Mouse (Mus musculus) forebrain, embryonic 13.5 days (tissue): ENCODE measurements around the gene Sdhc. TPM values are rescaled to one million over a fixed set of nuclear protein-coding genes. Genes with fewer than 3 reads are reported as not detected.

Experiments used
- ATAC-seq: fragments of 200-750 bp; cut with Nextera tagmentation; 2 replicates; pipeline ENCODE4 v1.8.0; 2017
- H3K27ac ChIP-seq: fragments of 300-500 bp; sonication (generic); 2 replicates; pipeline ENCODE4 v1.5.1; 2015; ENCODE audit warnings: inconsistent platforms, mild to moderate bottlenecking, moderate library complexity
- H3K27me3 ChIP-seq: fragments of 300-500 bp; sonication (generic); 2 replicates; pipeline ENCODE4 v1.6.1; 2015; ENCODE audit warnings: mild to moderate bottlenecking, inconsistent platforms
- H3K36me3 ChIP-seq: fragments of 300-500 bp; sonication (generic); 2 replicates; pipeline ENCODE4 v1.6.1; 2015; ENCODE audit warnings: mild to moderate bottlenecking, inconsistent platforms; ENCODE audit not compliant: poor library complexity, severe bottlenecking
- H3K4me1 ChIP-seq: fragments of 300-500 bp; sonication (generic); 2 replicates; pipeline ENCODE4 v1.6.1; 2015; ENCODE audit warnings: inconsistent platforms
- H3K4me2 ChIP-seq: fragments of 300-500 bp; sonication (generic); 2 replicates; pipeline ENCODE4 v1.6.1; 2015; ENCODE audit warnings: inconsistent platforms, mild to moderate bottlenecking, moderate library complexity
- H3K4me3 ChIP-seq: fragments of 300-500 bp; sonication (generic); 2 replicates; pipeline ENCODE4 v1.5.1; 2015; ENCODE audit warnings: mild to moderate bottlenecking, inconsistent platforms
- H3K9ac ChIP-seq: fragments of 300-500 bp; sonication (generic); 2 replicates; pipeline ENCODE4 v1.6.1; 2015; ENCODE audit warnings: mild to moderate bottlenecking, inconsistent platforms
- H3K9me3 ChIP-seq: fragments of 300-500 bp; sonication (generic); replicated peaks from 2 replicates; pipeline ENCODE4 v1.6.1; 2016; ENCODE audit warnings: inconsistent platforms
- WGBS: fragments of 180-500 bp; shearing (Covaris S2); methylation state at CpG from one replicate; pipeline ENCODE4 v1.1.7; 2015; 5-methylcytosine and 5-hydroxymethylcytosine counted together
- polyA plus RNA-seq: library from polyadenylated mRNA; unstranded; fragments of >200 nt; fragmentation: Nextera tagmentation; extraction: Ambion mirVana; gene quantifications from 2 replicates; pipeline ENCODE4 v1.2.1, GENCODE M21; 2015

Gene Sdhc
- polyA plus RNA-seq, 1 experiment from 2014 or later = 229 TPM

- Histone ChIP-seq H3K36me3 (no peaks in the 10 kb centered on the region), H3K4me1 (peaks cover 24% of the 10 kb centered on the region), H3K9me3 (no peaks in the 10 kb centered on the region), H3K9ac (no peak overlapping the region), H3K4me2 (peak overlapping the region; percentile 15; the same call in 1 of the 2 replicates), H3K4me3 (no peak overlapping the region), H3K27ac (no peak overlapping the region), H3K27me3 (no peaks in the 10 kb centered on the region; the same call in 1 of the 2 replicates)
- WGBS = 41% methylated on average over 9 of the region's 9 CpGs
- ATAC-seq = no peak
These were observed 40.8 kb downstream of the Sdhc start for GRCm38 (mm10) chr1:171109620-171110019.

GRCm38 (mm10) chr1:171105226-171105625 is 45.2 kb downstream of the Sdhc start:
- Histone ChIP-seq H3K27ac (no peak overlapping the region), H3K4me1 (peaks cover 7% of the 10 kb centered on the region), H3K9ac (no peak overlapping the region), H3K36me3 (no peaks in the 10 kb centered on the region), H3K27me3 (no peaks in the 10 kb centered on the region; the same call in 1 of the 2 replicates), H3K4me3 (no peak overlapping the region), H3K9me3 (no peaks in the 10 kb centered on the region), H3K4me2 (no peak overlapping the region)
- no peak for ATAC-seq
- WGBS = 63% methylated on average over 6 of the region's 6 CpGs

GRCm38 (mm10) chr1:171103179-171103840 is 47.1 kb downstream of the Sdhc start:
- Histone ChIP-seq H3K9me3 (no peaks in the 10 kb centered on the region), H3K36me3 (no peaks in the 10 kb centered on the region), H3K4me2 (peak overlapping the region; percentile 62), H3K4me1 (peaks cover 7% of the 10 kb centered on the region), H3K27me3 (no peaks in the 10 kb centered on the region), H3K27ac (no peak overlapping the region), H3K9ac (no peak overlapping the region), H3K4me3 (peak overlapping the region; percentile 61)
- 10% methylated on average over 10 of the region's 10 CpGs for WGBS
- ATAC-seq = peak; percentile 4

GRCm38 (mm10) chr1:171102547-171103177 is 47.7 kb downstream of the Sdhc start:
- peak; percentile 94 for ATAC-seq
- under 1% methylated on average over 35 of the region's 35 CpGs for WGBS
- H3K4me3 ChIP-seq = peak overlapping the region; percentile 61

GRCm38 (mm10) chr1:171101733-171102546 is 48.5 kb downstream of the Sdhc start:
- Histone ChIP-seq H3K9ac (peak overlapping the region; percentile 67), H3K4me2 (peak overlapping the region; percentile 62), H3K9me3 (no peaks in the 10 kb centered on the region), H3K4me1 (peaks cover 7% of the 10 kb centered on the region), H3K27ac (peak overlapping the region; percentile 57; the same call in 1 of the 2 replicates), H3K36me3 (no peaks in the 10 kb centered on the region), H3K27me3 (no peaks in the 10 kb centered on the region), H3K4me3 (peak overlapping the region; percentile 61)
- under 1% methylated on average over 40 of the region's 40 CpGs for WGBS
- peak; percentile 88 for ATAC-seq

More at GRCm38 (mm10) chr1:171102547-171103177, 47.7 kb downstream of the Sdhc start:
- Histone ChIP-seq H3K4me2 (peak overlapping the region; percentile 62), H3K9ac (peak overlapping the region; percentile 67), H3K36me3 (no peaks in the 10 kb centered on the region), H3K9me3 (no peaks in the 10 kb centered on the region), H3K4me1 (peaks cover 7% of the 10 kb centered on the region), H3K27ac (peak overlapping the region; percentile 57; the same call in 1 of the 2 replicates), H3K27me3 (no peaks in the 10 kb centered on the region)

GRCm38 (mm10) chr1:171101033-171101432 is 49.4 kb downstream of the Sdhc start:
- Histone ChIP-seq H3K4me3 (no peak overlapping the region), H3K36me3 (no peaks in the 10 kb centered on the region), H3K27me3 (no peaks in the 10 kb centered on the region), H3K4me2 (no peak overlapping the region), H3K9ac (no peak overlapping the region), H3K4me1 (peaks cover 12% of the 10 kb centered on the region), H3K27ac (no peak overlapping the region), H3K9me3 (no peaks in the 10 kb centered on the region)
- WGBS = 54% methylated on average over 2 of the region's 2 CpGs
- ATAC-seq = no peak

GRCm38 (mm10) chr1:171097612-171098011 is 52.8 kb downstream of the Sdhc start:
- Histone ChIP-seq H3K36me3 (no peaks in the 10 kb centered on the region), H3K4me1 (peaks cover 8% of the 10 kb centered on the region; the same call in 1 of the 2 replicates), H3K4me2 (no peak overlapping the region), H3K4me3 (no peak overlapping the region), H3K9me3 (no peaks in the 10 kb centered on the region), H3K9ac (no peak overlapping the region), H3K27ac (no peak overlapping the region), H3K27me3 (no peaks in the 10 kb centered on the region)
- WGBS = 44% methylated on average over 2 of the region's 2 CpGs
- ATAC-seq = no peak

GRCm38 (mm10) chr1:171097136-171097535 is 53.3 kb downstream of the Sdhc start:
- peaks cover 8% of the 10 kb centered on the region; the same call in 1 of the 2 replicates for H3K4me1 ChIP-seq
- ATAC-seq = no peak
- no peak overlapping the region for H3K27ac ChIP-seq
- H3K4me2 ChIP-seq = no peak overlapping the region
- no peaks in the 10 kb centered on the region for H3K36me3 ChIP-seq
- no peak overlapping the region for H3K4me3 ChIP-seq
- H3K9me3 ChIP-seq = no peaks in the 10 kb centered on the region
- H3K27me3 ChIP-seq = no peaks in the 10 kb centered on the region
- H3K9ac ChIP-seq = no peak overlapping the region

GRCm38 (mm10) chr1:171096110-171096964 is 54.1 kb downstream of the Sdhc start:
- H3K4me2 ChIP-seq = peak overlapping the region; percentile 20; the same call in 1 of the 2 replicates
- WGBS = 24% methylated on average over 10 of the region's 10 CpGs

GRCm38 (mm10) chr1:171094424-171094823 is 56.0 kb downstream of the Sdhc start:
- ATAC-seq = no peak
- no peak overlapping the region for H3K27ac ChIP-seq
- no peak overlapping the region for H3K9ac ChIP-seq
- no peak overlapping the region for H3K4me3 ChIP-seq
- no peaks in the 10 kb centered on the region for H3K36me3 ChIP-seq
- no peaks in the 10 kb centered on the region for H3K27me3 ChIP-seq
- peaks cover 8% of the 10 kb centered on the region; the same call in 1 of the 2 replicates for H3K4me1 ChIP-seq
- no peaks in the 10 kb centered on the region for H3K9me3 ChIP-seq
- H3K4me2 ChIP-seq = no peak overlapping the region
- WGBS = 95% methylated on average over 4 of the region's 4 CpGs

More at GRCm38 (mm10) chr1:171096110-171096964, 54.1 kb downstream of the Sdhc start:
- no peak for ATAC-seq
- H3K36me3 ChIP-seq = no peaks in the 10 kb centered on the region
- H3K9ac ChIP-seq = no peak overlapping the region
- no peak overlapping the region for H3K4me3 ChIP-seq
- H3K27me3 ChIP-seq = no peaks in the 10 kb centered on the region
- H3K4me1 ChIP-seq = peaks cover 8% of the 10 kb centered on the region; the same call in 1 of the 2 replicates
- H3K9me3 ChIP-seq = no peaks in the 10 kb centered on the region
- H3K27ac ChIP-seq = no peak overlapping the region

GRCm38 (mm10) chr1:171090761-171091160 is 59.6 kb downstream of the Sdhc start:
- Histone ChIP-seq H3K27me3 (peaks cover 6% of the 10 kb centered on the region), H3K9me3 (no peaks in the 10 kb centered on the region), H3K4me2 (no peak overlapping the region), H3K36me3 (no peaks in the 10 kb centered on the region), H3K27ac (no peak overlapping the region), H3K4me1 (peaks cover 9% of the 10 kb centered on the region), H3K4me3 (no peak overlapping the region), H3K9ac (no peak overlapping the region)
- ATAC-seq = no peak
- 79% methylated on average over 2 of the region's 2 CpGs for WGBS
